Mouse (Mus musculus): ENCODE results near the gene Gm17662. TPM values are rescaled to one million over a fixed set of nuclear protein-coding genes. Genes with fewer than 3 reads are reported as not detected.

Gm17662 gene
- polyA plus RNA-seq (2015; fragmentation: Illumina TruSeq; extraction: RNeasy Lipid Tissue Mini Kit (QIAGEN cat#74804); ENCODE audit: insufficient read depth, low read depth, low replicate concordance), result not detected

DNA sequence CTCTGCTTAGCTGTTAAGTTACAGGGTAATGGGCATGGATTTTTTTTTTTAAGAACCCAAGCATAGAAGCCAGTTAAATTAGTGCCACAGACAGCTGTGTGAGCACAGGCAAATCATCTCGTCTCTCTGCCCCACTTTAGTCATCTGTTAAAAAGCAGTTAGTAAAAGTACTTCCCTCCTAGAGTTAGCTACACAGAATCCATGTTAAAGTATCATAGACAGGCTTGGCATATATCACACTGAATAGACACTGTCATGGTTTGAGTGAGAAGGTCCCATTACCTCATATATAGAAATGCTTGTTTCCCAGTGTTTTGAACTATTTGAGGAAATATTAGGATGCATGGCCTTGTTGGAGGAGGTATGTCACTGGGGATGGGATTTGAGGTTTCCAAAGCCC lies at the start of gene Gm17662:
TSS of gene Gm17662 (plus strand) at position 301 of the 400 bp plus-strand sequence.

DNA sequence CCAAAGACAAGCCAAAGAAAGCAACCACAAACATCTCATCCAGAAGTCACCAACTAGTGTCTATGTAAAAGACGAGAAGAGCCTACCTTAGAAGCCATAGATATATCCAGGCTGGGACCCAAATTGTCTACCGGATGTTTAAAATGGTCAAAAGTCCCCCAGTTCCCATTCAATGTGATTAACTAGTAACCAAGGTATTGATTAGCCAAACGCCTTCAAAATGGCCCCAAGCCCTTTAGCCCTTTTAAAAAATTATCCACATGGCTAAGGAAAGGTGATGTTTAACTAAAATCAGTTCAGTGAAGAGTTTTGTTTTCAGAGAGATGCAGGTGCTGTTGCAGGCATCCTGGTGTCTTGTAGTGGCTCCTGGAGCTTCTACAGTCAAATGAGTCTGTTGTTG lies 19.2 kb downstream of the Gm17662 start, which contains the start of gene C8a:
TSS of gene C8a (minus strand) at position 76 of the 400 bp plus-strand sequence.

Other genes starting within 250 kb of the Gm17662 start
- gene C8b, start 91.0 kb upstream of the Gm17662 start, polyA plus RNA-seq (2015; fragmentation: Illumina TruSeq; extraction: RNeasy Lipid Tissue Mini Kit (QIAGEN cat#74804); ENCODE audit: insufficient read depth, low read depth, low replicate concordance), result 2.2 TPM
- not detected for gene C8a, start 19.1 kb downstream of the Gm17662 start, polyA plus RNA-seq (2015; fragmentation: Illumina TruSeq; extraction: RNeasy Lipid Tissue Mini Kit (QIAGEN cat#74804); ENCODE audit: insufficient read depth, low read depth, low replicate concordance)
- gene Fyb2, start 56.1 kb downstream of the Gm17662 start, polyA plus RNA-seq (2015; fragmentation: Illumina TruSeq; extraction: RNeasy Lipid Tissue Mini Kit (QIAGEN cat#74804); ENCODE audit: insufficient read depth, low read depth, low replicate concordance), result not detected